Mouse (Mus musculus): Measurements from ENCODE around the gene Glra1. TPM values are rescaled to one million over a fixed set of nuclear protein-coding genes. Genes with fewer than 3 reads are reported as not detected.

Gene Glra1
- not detected in 2 replicates for polyA plus RNA-seq (2012; rRNA removed)

GRCm38 (mm10) chr11:55607808-55608523 is at the start of gene Glra1:
TSS of gene Glra1 (minus strand) at chr11:55608198.

GRCm38 (mm10) chr11:55469048-55469843 is 138.8 kb downstream of the Glra1 start, which contains the start of gene G3bp1:
TSS of gene G3bp1 (plus strand) at chr11:55469685.

Other genes with a start within 250 kb of the Glra1 start
- 757 and 912 TPM in 2 replicates for gene Sparc, start 185.0 kb downstream of the Glra1 start, polyA plus RNA-seq (2012; rRNA removed)
- gene Atox1, start 147.0 kb downstream of the Glra1 start, polyA plus RNA-seq (2012; rRNA removed): 325 and 354 TPM in 2 replicates
- gene G3bp1, start 138.5 kb downstream of the Glra1 start, polyA plus RNA-seq (2012; rRNA removed): 21.9 and 24.8 TPM in 2 replicates

All from colon, adult 2 months (tissue).